Mouse (Mus musculus): ENCODE measurements around the gene Ube2f.

Ube2f gene

GRCm38 (mm10) chr1:91239112-91239511 lies 11.0 kb upstream of the Ube2f start:
- DNase-seq = peak; percentile 56

- no peak for DNase-seq
Observed at GRCm38 (mm10) chr1:91239800-91240199, 10.3 kb upstream of the Ube2f start.

GRCm38 (mm10) chr1:91240685-91241084 lies 9.4 kb upstream of the Ube2f start:
- no peak for DNase-seq

- no peak for DNase-seq
Observed at GRCm38 (mm10) chr1:91241249-91241648, 8.9 kb upstream of the Ube2f start.

GRCm38 (mm10) chr1:91248242-91248641 lies 1.9 kb upstream of the Ube2f start:
- no peak for DNase-seq

GRCm38 (mm10) chr1:91248970-91249369 lies 1.1 kb upstream of the Ube2f start:
- no peak for DNase-seq

GRCm38 (mm10) chr1:91250415-91251147 lies 477 bp downstream of the Ube2f start:
- peak; percentile 11 for DNase-seq

GRCm38 (mm10) chr1:91251148-91251650 lies 1.1 kb downstream of the Ube2f start:
- DNase-seq = no peak

GRCm38 (mm10) chr1:91251927-91252326 lies 1.8 kb downstream of the Ube2f start:
- peak; percentile 12 for DNase-seq

- DNase-seq = no peak
Observed at GRCm38 (mm10) chr1:91257918-91258317, 7.8 kb downstream of the Ube2f start.

GRCm38 (mm10) chr1:91259794-91260193 lies 9.7 kb downstream of the Ube2f start:
- DNase-seq = no peak

- DNase-seq = no peak
Observed at GRCm38 (mm10) chr1:91262508-91262907, 12.4 kb downstream of the Ube2f start.

- DNase-seq = no peak
Observed at GRCm38 (mm10) chr1:91272260-91272659, 22.2 kb downstream of the Ube2f start.

- no peak for DNase-seq
Observed at GRCm38 (mm10) chr1:91276581-91276980, 26.5 kb downstream of the Ube2f start.

GRCm38 (mm10) chr1:91277480-91277879 lies 27.4 kb downstream of the Ube2f start:
- no peak for DNase-seq

- no peak for DNase-seq
Observed at GRCm38 (mm10) chr1:91278410-91279119, 28.5 kb downstream of the Ube2f start.

- no peak for DNase-seq
Observed at GRCm38 (mm10) chr1:91279126-91279525, 29.0 kb downstream of the Ube2f start.

GRCm38 (mm10) chr1:91282582-91282981 lies 32.5 kb downstream of the Ube2f start:
- no peak for DNase-seq

GRCm38 (mm10) chr1:91289375-91289774 lies 39.3 kb downstream of the Ube2f start:
- DNase-seq = no peak

- no peak for DNase-seq
Observed at GRCm38 (mm10) chr1:91292101-91292825, 42.2 kb downstream of the Ube2f start.

- no peak for DNase-seq
Observed at GRCm38 (mm10) chr1:91295544-91295943, 45.4 kb downstream of the Ube2f start.

- DNase-seq = peak; percentile 96
Observed at GRCm38 (mm10) chr1:91297799-91298744, 48.0 kb downstream of the Ube2f start, which contains the start of gene Scly. Gene Scly, plus strand, starts transcription at chr1:91298338.

All from retina, postnatal 1 day (tissue).